In the genomic region with DNA sequence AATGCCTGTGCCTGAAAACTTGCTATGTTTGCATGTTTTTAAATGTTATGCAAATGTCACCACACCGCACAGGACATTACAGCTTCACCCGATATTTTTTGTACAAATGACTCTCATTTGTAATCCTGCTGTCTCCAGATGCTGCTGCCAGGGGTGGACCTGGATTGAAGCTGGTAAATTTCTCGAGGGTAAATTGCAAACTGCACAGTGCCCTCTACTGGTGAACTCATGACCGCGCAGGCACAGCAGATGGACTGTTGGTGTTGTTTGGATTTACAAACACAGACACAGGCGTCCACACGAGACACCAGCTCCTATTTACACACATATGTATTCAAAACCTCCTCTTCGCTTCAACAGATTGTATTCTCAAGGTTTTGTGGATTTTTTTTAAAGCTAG, we compare ENCODE assay signal across 10 mouse cellular contexts. TPM values are rescaled to one million over a fixed set of nuclear protein-coding genes. Genes with fewer than 3 reads are reported as not detected.
DNase-seq lines count a peak whose midpoint lies in the region; ATAC-seq lines count a peak whose summit lies in the region.
"Had no signal": no experiment of that assay in that cellular context is flagged by ENCODE, and none has a peak within 500 bp of the region (broad histone marks: within the 10 kb centered on the region; RNA-seq: fewer than 3 reads in every experiment).

No protein-coding gene starts in this region.

- H3K27me3 ChIP-seq in heart, embryonic 12.5 days (replicated peaks), result no peaks in the 10 kb centered on the region; the same call in 1 of the 2 replicates
- no peaks in the 10 kb centered on the region for H3K27me3 ChIP-seq in limb, embryonic 10.5 days (ENCODE audit: low read depth, poor library complexity, severe bottlenecking)

- no peaks in the 10 kb centered on the region for H3K9me3 ChIP-seq in heart, embryonic 12.5 days (replicated peaks)
- no peaks in the 10 kb centered on the region for H3K9me3 ChIP-seq in limb, embryonic 10.5 days (replicated peaks)

- no peak overlapping the region for H3K27ac ChIP-seq in heart, embryonic 12.5 days (ENCODE audit: poor library complexity, severe bottlenecking)
- H3K27ac ChIP-seq in limb, embryonic 10.5 days, result no peak overlapping the region

- H3K4me2 ChIP-seq in heart, embryonic 12.5 days, result no peak overlapping the region

- DNase-seq in heart, postnatal 36 days, result peak; percentile 7 to 20
- DNase-seq in urinary bladder, postnatal 25 days (ENCODE audit: low spot score), result peak; percentile 8
- no peak for DNase-seq in urinary bladder, postnatal 10 days (ENCODE audit: low spot score)
- peak; percentile 69 for DNase-seq in embryo, embryonic 10 days (ENCODE audit: low spot score)
- peak; percentile 56 for DNase-seq in limb, embryonic 10.5 days (ENCODE audit: low spot score)
- peak; percentile 19 for DNase-seq in thymus, postnatal 0 days (ENCODE audit: low spot score)

- WGBS in heart, embryonic 12.5 days, result 23% methylated on average over 8 of the region's 8 CpGs
- 26% methylated on average over 8 of the region's 8 CpGs for WGBS in limb, embryonic 10.5 days

- H3K4me1 ChIP-seq in heart, embryonic 12.5 days (replicated peaks), result peaks cover 3% of the 10 kb centered on the region; the same call in 1 of the 2 replicates
- H3K4me1 ChIP-seq in limb, embryonic 10.5 days, result peaks cover 8% of the 10 kb centered on the region

- no peaks in the 10 kb centered on the region for H3K36me3 ChIP-seq in heart, embryonic 12.5 days
- no peaks in the 10 kb centered on the region for H3K36me3 ChIP-seq in limb, embryonic 10.5 days

- intact Hi-C loops in heart, postnatal 36 days (cut with DNase I), result no loop called here

- no peak for ATAC-seq in heart, embryonic 12.5 days (ENCODE audit: insufficient number of reproducible peaks, low FRiP score)
- ATAC-seq in erythroid progenitor cell, adult 5-6 weeks (replicated peaks; ENCODE audit: low FRiP score, poor library complexity, severe bottlenecking), result no peak

- H3K4me3 ChIP-seq in heart, embryonic 12.5 days, result no peak overlapping the region
- H3K4me3 ChIP-seq in limb, embryonic 10.5 days, result no peak overlapping the region

- H3K9ac ChIP-seq in heart, embryonic 12.5 days, result no peak overlapping the region

RNA-seq across cellular contexts. Expression of gene Zdhhc25, which starts 44.6 kb away (rescaled TPM):
- not detected for total RNA-seq in heart, postnatal 36 days (2021)
- not detected in 2 replicates for polyA plus RNA-seq in heart, embryonic 12.5 days (2016; fragmentation: Nextera tagmentation; extraction: Ambion mirVana)
- polyA plus RNA-seq in limb, embryonic 10.5 days (2016; fragmentation: Nextera tagmentation; extraction: Ambion mirVana), result not detected in 2 replicates
- polyA plus RNA-seq in thymus, postnatal 0 days (2015; fragmentation: Nextera tagmentation; extraction: Ambion mirVana), result not detected in 2 replicates
- not detected in 2 replicates for total RNA-seq in erythroid progenitor cell, adult 5-6 weeks (2015; ENCODE audit: low replicate concordance)
- total RNA-seq in erythroid progenitor cell, adult 5-6 weeks (2017; ENCODE audit: low replicate concordance), result not detected in 2 replicates
- total RNA-seq: layer of hippocampus, postnatal 36 days; neutrophil, adult 5-6 weeks had no signal
